Mouse (Mus musculus) retina, embryonic 14.5 days (tissue): Measurements from ENCODE around the gene Trim9.

Source experiments
- DNase-seq: peaks from one replicate; pipeline ENCODE4 v3.0.0-alpha.2; 2015; ENCODE audit warnings: low spot score

The Trim9 gene

GRCm38 (mm10) chr12:70347202-70347841 is at the start of gene Trim9:
Gene Trim9, minus strand, starts transcription at chr12:70347614.
- DNase-seq = peak; percentile 97

DNA sequence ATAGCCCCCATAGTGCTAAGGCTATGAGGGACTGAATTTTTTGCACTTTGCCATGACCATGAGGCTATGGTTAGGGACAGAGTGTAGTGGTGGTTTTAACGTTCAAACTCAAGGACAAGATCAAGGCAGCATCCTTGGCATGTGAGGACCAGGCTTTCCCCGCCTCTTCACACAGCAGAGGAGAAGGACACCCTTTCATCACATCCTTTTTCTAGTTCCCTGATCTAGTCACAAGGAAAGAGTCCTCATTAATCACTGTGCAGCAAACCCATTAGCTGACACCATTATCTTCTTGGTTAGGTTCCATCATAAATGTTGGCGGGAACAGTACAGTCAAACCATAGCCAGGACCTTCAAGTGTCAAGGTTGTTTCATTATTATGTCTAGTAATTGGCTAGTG is 47.6 kb upstream of the Trim9 start:
- no peak for DNase-seq

- no peak for DNase-seq
These were observed 43.8 kb upstream of the Trim9 start for GRCm38 (mm10) chr12:70391236-70391635.

DNA sequence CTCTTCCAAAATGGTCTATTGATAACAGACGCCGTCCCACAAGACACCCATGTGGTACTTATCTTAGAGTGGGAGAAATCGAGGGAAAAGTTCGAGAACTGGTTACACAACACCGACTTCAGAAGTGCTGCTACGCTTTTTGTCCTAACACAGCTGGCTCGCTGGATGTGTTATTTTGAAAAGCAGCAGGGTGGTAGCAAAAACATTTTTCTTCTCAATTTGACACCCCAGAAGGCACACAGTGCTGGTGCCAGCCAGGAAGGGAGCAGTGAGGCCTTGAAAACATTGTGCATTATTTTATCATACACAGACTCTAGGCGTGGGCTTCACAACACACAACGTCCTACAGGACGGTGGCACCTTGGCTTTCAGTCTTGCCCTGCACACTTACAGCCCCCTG is 27.6 kb upstream of the Trim9 start:
- DNase-seq = no peak

DNA sequence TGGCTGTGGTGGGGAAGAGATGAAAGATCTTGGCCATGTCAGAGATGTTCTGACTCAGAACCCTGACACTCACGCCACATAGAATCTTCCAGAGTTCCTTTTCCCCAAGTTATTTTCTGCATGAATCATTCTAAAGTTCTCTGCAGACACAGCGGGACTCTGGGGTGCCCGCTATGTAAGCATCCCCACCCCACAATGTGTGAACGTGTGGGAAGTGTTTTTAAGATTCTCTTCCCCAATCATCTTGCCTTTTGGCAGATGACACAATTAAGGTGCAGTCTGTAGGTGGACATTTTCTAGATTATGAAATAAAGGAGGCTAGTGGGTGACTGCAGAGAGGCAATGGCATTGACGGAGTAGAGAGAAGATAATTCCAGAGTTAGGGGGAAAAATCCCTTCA is 25.5 kb upstream of the Trim9 start:
- no peak for DNase-seq

DNA sequence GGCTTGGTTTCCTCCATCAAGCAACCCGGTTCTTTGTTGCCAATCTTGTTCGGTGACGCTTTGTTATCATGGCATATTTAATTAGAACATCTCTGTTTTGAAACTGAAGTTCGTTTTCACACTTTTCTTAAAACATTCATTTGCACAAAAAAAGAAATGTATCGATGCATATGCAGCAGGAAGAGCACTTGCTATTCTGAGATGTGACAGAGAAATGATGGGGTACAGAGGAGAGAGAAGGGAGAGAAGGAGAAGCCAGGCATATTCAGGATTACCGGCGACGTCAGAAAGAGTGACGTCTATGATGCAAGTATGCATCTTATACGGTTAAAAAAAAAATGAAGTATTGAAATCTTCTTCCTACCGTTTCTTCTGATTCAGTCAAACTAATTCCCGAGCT is 21.9 kb upstream of the Trim9 start:
- no peak for DNase-seq

DNA sequence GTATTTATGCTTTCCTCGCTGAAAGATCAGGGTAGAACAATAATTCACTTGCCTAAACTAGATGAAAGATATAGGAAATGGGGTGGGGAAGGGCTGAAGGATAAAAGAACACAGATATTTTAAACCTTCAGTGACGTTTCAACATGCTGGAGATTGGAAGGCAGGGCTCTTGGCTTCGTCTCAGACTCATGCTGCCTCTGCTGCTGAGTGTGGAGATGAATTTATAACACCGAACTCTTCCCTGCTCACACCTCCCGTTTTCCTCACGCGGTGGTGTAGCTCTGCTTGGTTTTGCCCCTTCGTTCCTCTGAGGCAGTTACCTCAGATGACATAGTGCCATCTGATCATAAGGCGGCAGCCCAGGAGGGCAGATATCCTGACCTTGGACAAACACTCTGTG is 21.4 kb upstream of the Trim9 start:
- no peak for DNase-seq

DNA sequence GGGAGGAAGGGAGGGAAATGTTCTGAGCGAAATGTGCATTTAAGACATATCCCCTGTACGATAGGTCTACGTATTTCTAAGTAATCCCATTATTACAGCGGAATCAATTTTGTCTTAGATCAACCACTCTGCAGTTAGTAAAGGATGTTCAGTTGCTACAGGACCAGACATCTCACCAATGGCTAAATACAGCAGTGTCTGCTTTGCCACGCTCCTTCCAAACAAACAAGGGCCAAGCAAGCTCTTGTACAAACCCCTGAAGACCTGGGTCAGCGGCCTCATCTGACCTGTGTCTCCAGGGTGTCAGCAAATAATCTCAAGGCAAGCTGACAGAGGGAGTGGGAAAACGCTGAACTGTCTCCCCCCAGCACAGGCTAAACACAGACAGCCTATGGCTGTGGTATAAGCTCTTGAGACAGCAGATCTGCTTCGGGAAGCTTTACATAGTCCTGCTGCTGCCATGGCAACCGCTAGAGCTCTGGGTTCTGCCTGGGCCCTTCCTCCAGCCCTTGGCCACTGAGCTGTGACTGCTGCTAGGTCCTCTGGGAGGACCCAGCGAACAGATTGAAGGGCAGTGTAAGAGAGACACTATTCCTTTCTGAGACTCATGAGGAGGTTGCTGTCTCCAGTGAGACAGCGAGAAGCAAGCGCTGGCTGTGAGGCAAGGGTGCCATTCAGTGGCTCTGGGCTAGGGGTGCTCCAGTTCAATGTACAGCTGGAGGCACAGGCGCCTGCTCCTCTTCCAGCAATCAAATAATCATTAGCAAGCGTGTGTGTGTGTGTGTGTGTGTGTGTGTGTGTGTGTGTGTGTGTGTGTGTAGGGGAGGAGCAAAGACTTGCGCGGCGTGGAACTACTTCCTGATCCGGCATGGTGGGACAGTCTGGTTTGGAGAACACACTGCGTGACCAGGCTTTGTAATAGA is 20.2 kb upstream of the Trim9 start:
- peak; percentile 89 for DNase-seq

- no peak for DNase-seq
These were observed 15.6 kb upstream of the Trim9 start for GRCm38 (mm10) chr12:70363016-70363415.

DNA sequence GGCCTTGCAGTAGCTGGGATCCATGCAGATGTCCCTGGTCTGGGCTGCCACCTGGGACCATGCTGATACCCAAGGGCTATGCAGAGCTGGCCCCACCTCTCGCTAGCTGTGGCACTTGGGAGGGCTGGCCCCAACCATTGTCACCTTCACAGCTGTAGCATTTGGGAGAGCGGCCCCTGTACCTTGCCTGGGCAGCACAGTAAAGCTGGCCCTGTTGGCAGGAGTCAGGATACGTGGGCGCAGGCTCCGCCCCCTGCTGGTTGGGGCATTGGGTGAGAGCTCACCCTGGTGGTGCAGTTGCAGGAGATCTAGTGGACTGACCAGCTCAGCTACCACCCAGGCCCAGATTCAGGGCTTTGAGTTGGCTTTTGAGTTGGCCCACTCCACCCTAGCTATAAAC is 12.9 kb upstream of the Trim9 start:
- DNase-seq = no peak

- DNase-seq = no peak
These were observed 12.0 kb upstream of the Trim9 start for GRCm38 (mm10) chr12:70359443-70359842.

DNA sequence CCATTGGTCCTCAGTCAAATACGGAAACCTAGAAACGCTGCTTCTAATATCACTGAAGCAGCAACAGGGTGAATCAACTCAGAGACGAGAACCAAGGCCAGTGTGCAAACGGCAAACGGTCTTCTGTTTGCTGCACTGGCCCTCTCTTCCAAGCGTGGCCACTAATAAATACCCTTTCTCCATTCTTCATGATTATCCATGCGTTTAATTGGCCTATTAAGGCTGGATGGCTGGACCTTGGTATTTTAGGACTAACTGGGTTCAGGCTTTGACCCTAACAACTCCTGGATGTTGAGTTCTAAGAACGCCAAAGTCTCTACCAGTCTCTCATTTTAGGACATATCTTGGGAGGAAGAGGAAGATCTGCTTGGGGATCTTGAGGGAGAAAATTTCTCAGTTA is 7.5 kb upstream of the Trim9 start:
- peak; percentile 83 for DNase-seq

DNA sequence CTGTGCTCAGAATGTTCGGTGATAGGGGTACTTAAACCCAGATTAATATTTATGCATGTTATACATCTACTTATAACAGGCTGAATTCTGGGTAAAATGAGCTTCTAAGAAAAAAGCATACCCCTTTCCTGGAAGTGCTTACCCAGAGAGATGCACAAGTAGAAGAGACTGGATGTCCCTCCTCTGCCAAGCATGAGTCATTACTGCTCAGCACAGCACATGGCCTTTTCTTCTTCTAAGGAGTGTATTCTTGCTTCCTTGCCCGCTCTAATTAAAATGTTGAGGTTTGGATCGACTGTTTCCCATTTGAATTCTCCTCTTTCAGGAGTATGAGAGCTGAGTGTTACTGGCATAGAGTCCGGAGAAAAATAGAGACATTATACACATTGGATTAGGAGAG is 3.1 kb upstream of the Trim9 start:
- no peak for DNase-seq

- no peak for DNase-seq
These were observed 2.4 kb upstream of the Trim9 start for GRCm38 (mm10) chr12:70349788-70350187.

- no peak for DNase-seq
These were observed 612 bp upstream of the Trim9 start for GRCm38 (mm10) chr12:70348026-70348425.

GRCm38 (mm10) chr12:70346139-70347026 is 1.0 kb downstream of the Trim9 start:
- peak; percentile 82 for DNase-seq

- DNase-seq = no peak
These were observed 1.8 kb downstream of the Trim9 start for GRCm38 (mm10) chr12:70345531-70346138.

DNA sequence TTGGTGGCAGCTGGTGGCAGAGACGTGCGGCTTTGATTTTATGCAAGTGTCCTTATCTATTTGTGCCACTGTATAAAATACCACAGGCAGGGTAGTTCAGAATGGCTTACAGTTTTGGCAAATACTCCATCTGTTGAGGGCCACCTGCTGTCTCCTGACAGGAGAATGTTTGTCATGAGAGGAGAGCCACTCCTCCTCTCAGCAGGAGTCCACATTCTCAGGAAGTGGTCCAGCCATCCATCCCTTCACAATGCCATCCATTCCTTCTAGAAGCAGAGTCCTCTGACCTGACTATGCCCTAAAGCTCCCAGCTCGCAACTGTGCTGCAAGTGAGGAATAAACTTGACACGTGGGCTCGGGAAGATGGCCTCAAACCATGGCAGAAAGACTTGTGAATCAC is 12.2 kb downstream of the Trim9 start:
- no peak for DNase-seq

DNA sequence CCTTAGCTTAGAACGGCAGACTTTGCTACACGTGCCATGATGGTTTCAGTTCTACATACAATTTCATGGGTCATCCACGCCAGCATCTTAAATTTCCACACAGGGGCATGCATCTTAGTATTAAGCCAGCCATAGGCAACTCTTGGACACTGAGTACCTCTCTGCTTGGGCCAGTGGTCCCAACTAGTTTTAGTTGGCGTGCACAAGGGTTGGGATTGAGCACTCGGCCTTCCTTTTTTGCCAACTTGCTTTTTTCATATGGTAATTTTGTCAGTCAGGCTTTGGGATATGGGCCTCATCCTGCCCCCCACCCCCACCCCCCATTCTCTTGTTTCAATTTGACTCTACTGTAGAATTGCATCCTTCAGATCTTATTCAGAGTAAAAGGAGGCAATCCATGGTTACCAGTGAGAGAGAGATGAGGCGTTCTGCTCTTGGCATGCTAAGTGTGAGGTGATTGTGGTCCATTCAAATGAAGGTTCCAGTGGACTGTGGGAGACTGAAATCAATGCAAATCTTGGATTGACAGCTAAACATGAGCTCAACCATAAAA is 14.1 kb downstream of the Trim9 start:
- DNase-seq = no peak

DNA sequence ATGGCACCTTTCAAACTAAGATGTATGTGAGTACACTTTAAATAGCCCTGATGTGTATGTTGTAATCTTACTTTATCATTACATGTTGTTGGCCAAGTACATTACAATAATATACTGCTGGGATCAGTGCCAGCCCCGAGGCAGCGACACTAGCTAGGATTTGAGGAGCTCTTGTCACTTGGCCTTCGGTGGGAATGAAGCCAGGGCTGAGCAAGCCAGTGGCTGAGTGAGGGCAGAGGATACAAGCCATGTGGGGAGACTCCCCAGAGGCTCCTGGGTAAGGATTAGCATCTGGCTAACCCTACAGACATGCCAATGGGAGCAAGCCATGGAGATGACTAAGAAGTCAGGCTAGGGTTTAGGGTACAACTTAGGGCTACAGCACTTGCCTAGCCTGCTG is 18.4 kb downstream of the Trim9 start:
- DNase-seq = no peak

DNA sequence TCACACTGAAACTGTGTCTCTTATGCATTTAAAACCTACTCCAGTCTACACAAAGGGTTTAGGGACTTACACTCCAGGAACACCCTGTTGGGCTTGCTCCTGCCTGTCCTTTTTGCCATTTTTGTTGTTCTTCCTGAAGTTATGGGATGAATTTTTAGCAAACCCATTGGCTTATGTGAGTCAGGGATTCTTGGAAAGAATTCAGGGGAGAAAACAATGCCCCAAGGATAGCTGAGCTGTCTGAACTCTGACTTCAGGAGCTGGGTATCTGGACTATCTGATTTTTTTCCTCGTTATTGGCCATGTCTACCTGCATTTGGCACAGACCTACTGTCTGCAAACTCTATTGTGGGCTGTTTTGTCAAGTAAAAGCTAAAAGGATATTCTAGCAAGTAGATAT is 20.5 kb downstream of the Trim9 start:
- DNase-seq = no peak

GRCm38 (mm10) chr12:70326393-70326792 is 21.0 kb downstream of the Trim9 start:
- DNase-seq = no peak
